Mouse (Mus musculus): Measurements from ENCODE around the gene Trub1.

Gene Trub1

GRCm38 (mm10) chr19:57498110-57498743 lies 45.5 kb downstream of the Trub1 start:
- no peak for DNase-seq (ENCODE audit: low spot score)

DNA sequence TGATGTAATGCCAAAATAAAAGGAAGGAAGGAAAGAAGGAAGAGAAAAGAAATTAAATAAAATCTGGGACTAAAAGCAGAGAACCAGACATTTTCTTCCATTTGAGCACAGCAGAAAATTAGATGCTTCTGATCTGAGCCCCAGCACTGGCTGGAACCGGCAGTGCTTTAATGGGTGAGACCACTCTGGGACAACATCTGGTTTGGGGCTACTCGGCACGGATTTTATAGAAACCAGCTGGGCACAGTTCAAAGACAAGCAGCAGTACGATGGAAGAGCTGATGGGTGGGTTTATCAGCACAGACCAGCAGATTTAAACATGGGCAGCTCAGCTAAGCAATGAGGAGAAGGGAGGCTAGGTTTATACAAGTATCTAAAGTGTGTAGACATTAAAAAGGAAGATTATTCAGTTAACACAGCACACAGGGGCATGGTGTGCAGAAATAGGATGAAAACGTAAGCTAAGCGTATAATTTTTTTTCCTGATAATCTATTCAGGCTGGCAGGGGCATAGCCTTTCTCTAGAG lies 46.2 kb downstream of the Trub1 start:
- no peak for DNase-seq (ENCODE audit: low spot score)

DNA sequence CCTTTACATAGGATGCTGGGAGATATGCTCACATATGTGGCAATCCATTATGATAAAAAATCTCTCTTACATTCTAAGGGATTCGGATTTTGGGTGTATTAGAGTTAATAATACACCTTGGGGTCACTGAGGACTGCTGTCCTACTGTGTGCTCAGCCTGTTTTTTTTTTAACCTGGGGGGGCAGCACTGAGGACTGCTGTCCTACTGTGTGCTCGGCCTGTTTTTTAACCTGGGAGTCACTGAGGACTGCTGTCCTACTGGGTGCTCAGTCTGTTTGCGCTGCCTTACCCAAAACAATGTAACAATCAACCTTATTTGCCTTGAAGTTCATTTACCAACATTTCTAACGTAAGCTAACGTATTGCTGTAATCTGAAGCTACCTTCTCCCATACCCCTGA lies 47.5 kb downstream of the Trub1 start:
- no peak for DNase-seq (ENCODE audit: low spot score)

DNA sequence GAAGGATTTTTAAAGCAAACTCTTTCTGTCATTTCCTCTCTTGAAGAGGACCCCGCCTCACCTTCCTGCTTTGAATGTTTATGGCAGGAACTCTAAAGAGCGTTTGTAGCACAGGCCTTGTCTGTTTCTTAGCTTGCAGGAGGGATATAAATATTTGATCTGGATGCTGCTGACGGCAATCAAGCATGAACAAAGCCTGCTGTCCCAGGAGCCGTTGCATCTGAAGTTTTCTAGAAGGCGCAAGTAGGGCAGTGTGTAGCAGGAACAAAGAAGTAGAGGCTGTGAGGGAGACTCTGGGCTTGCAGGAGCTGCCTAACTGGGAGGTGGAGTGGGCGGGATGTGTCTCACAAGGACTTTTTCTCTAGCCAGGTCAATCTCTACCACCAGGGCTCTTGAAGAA lies 50.4 kb downstream of the Trub1 start:
- no peak for DNase-seq (ENCODE audit: low spot score)

DNA sequence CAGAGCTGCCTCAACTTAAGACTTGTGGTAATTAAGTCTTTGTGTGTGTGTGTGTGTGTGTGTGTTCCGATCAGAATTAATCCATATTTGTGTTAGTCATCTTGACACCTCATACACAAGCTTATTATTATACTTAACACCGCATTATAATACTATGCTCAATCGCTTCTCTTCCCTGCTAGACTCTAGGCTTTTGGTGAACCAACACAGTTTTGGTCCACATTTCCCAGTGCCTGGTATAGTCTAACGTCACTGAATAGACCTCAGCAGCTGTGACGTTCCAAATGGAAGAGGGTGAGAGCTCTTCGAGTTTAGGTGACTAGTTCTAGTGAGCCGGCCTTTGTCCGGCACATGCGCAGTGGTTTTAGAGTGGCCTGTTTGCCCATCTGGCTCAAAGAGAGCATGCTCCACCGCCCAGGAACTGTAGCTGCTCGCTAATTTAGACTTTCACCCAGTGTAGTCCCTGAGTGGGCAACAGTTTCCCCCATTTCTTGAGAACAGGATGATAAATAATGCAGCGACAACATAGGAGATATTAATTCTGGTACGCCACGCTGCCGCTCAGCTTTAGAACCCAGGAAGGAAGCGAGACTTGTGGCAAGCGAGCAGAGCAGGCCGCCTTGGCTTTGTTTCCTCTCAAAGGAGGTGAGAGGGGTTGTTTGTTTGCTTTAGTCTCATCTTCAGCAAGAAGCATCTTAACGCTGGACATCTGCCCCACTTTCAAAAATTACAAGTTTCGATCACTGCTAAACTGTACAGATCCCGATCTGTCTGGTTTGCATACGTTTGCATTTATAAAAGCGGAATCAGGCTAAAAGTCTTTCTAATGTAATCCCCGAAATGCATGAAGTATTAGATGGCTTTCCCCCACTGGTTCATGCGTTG lies 52.6 kb downstream of the Trub1 start:
- DNase-seq (ENCODE audit: low spot score): no peak

DNA sequence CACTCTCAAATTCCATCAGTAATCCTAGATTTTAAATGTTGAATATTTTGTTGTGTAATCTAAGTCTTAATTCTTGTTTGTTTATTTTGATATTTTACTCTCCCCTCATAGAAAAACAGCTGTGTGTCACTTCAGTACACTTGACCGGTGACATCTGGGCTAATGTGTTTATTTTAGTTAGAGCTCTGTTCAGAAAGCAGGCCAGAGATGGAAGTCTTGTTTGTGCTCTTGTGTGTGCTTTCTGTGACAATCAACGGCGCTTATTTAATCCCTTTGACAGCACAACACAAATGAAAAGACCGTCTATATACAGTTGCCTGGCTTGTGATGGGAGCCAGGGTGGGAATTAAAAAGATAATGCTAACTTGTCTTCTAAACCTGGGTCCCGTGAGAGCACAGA lies 53.9 kb downstream of the Trub1 start:
- no peak for DNase-seq (ENCODE audit: low spot score)

DNA sequence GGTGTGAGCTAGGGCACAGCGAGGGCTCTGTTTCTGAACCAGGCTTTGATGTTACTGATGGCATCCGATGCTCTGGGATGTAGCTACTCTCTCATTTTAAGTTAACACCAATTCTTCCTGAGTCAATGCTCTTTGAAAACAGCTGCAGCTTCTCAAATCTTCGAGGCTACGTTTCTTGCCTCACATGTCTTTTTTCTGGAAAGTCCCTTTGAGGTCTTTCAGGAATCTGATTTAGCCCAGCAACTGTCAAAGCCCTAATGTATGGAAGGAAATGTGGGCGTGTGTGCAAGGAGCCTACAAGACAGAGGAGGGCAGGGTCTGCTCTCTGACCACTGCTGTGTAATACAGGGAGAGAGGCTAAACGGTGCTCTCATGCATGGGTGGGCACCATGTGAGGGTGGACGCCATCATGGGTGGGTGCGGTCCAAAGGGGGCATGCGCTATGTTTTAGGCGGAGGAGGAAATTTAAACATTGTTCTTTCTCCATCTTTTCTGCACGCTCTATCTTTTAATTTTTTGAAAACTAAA lies 55.6 kb downstream of the Trub1 start:
- no peak for DNase-seq (ENCODE audit: low spot score)

- DNase-seq (ENCODE audit: low spot score): no peak
Measured at GRCm38 (mm10) chr19:57509758-57510319, 57.1 kb downstream of the Trub1 start.

DNA sequence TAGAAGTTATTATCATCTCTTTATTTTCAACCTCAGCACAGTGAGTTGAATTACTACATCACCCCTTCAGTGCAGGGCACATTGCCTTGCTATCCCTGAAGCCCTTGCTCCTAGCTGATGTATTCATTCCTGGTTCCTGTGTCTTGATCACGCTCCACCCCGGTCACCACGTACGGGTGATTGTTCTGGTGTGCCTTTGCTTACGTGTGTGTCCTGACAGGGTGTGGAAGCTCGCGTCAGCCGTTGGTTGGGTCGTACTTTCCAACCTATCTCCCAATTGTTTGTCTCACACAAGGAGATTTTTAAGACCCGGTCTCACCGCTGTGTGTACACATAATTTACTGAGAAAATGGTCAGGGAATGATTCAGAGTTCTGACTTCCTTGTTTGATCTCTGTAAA lies 58.1 kb downstream of the Trub1 start:
- no peak for DNase-seq (ENCODE audit: low spot score)

- DNase-seq (ENCODE audit: low spot score): no peak
Measured at GRCm38 (mm10) chr19:57513123-57513522, 60.4 kb downstream of the Trub1 start.

DNA sequence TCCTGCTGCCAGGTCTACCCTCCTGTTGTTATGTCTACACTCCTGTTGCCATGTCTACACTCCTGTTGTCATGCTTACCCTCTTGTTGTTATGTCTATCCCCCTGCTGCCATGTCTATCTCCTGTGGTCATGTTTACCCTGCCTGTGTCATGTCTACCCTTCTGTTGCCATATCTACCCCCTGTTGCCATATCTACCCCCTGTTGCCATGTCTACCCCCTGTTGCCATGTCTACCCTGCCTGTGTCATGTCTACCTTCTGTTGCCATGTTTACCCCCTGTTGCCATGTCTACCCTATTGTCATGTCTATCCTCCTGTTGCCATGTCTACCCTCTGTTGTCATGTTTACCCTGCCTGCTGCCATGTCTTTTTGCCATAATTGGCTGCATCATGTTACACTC lies 69.0 kb downstream of the Trub1 start:
- no peak for DNase-seq (ENCODE audit: low spot score)

- no peak for DNase-seq (ENCODE audit: low spot score)
Measured at GRCm38 (mm10) chr19:57523363-57523762, 70.7 kb downstream of the Trub1 start.

DNA sequence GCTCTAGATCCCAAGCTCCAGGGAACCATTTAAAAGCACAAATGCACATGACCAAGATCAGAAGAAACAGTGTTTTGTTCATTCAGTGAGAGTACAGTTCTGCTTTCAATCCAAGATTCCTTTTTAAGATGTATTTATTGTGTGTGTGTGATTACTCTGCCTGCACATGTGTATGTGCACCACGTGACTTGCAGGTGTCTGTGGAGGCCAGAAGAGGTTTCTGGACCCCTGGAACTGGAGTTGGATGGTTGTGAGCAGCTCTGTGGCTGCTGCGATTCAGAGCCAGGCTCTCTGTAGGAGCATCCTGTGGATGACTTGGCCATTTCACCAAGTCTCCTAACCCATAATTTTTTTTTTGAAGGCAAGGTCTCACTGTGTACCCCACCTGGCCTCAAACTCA lies 73.0 kb downstream of the Trub1 start:
- DNase-seq (ENCODE audit: low spot score): no peak

DNA sequence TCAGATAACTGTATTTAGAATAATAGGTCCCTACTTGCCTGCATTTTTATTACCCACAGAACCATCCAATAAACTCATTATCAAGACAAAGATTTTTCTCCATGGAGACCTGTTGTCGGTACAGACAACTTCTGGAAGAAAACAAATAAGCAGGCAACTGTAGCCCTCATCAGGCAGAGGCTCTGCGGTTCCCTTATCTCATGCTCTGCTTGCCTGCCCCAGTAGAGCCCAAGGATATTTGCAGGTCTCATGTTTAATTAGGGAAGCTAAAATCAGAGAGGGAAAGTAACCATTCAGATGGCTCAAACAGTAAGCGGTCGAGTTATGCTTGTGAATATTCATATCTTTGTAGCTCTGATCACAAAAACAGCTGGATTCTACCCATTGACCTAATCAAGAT lies 77.5 kb downstream of the Trub1 start:
- DNase-seq (ENCODE audit: low spot score): no peak

GRCm38 (mm10) chr19:57534262-57534661 lies 81.5 kb downstream of the Trub1 start:
- no peak for DNase-seq (ENCODE audit: low spot score)

DNA sequence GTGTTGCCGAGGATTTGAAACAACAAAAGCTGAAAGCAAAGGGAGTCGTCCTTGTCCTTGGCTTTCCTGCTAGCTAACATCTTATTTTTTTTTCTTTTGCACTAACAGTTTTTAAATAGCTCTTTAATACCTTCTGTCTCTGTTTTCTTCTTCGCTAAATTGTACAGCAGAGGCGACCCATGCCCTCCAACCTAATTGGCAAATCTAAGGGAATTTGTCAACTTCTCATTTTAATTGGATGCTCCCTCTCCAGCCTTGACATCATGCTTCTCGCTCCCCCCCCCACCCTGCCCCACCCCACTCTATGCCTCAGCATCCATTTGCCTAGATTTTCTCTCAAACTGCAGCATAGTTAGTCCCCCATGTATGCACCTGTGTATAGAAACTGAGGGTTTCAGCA lies 83.8 kb downstream of the Trub1 start:
- DNase-seq (ENCODE audit: low spot score): no peak

DNA sequence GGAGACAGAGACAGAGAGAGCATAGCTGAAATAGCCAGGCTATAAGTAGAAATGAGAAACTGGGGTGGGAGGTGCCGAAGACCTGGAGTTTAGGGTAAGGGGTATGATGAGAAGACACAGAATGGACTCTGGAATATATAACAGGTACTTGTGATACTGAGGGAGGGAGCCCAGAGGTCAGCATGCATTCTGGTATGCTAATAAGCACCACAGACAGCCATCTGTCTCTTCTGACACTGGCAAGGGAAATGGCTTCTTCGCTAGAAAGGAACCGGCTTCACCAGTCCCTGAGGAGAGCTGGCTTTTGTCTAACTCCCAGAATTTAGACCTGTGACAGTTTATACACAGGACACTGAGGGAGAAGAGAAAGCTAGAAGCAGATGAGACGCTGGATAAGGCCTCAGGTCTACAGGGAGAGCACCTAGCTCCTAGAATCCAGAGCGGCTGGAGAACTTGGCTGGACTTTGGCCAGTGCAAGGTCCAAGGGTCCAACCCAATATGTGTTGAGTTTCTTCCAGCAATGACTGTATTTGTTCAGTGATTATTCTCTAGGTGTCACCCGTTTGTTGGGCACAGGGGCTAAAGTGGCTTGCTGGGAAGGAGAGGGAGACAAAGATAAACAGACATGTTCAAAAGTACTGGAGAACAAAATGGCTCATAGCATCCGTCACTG lies 84.9 kb downstream of the Trub1 start:
- DNase-seq (ENCODE audit: low spot score): no peak

- DNase-seq (ENCODE audit: low spot score): no peak
Measured at GRCm38 (mm10) chr19:57540118-57540517, 87.4 kb downstream of the Trub1 start.
